Mouse (Mus musculus): ENCODE results near the gene Csrp1.

Gene Csrp1

DNA sequence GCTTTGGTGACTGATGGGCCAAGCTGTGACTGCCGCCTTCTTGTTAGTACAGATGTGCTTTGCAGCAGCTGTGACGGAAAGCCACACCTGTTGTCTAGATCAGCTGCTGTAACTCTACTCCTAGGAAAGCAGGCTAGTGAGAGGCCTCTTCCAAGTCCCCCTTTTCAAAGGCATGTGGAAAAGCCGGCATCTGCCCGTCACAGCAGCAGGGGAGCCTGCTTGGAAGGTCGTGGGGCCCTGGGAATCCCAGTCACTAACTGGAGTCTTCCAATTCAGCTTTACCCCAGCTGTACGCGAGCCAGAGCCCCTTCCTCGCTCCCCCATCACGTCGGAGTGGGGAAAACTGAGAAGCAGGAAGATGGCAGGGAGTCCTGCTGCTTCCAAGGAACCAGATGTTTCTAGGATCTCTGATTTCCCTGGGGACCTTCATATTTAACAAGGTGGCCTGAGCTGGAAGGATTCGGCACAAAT is 21.4 kb upstream of the Csrp1 start:
- no peak for DNase-seq

DNA sequence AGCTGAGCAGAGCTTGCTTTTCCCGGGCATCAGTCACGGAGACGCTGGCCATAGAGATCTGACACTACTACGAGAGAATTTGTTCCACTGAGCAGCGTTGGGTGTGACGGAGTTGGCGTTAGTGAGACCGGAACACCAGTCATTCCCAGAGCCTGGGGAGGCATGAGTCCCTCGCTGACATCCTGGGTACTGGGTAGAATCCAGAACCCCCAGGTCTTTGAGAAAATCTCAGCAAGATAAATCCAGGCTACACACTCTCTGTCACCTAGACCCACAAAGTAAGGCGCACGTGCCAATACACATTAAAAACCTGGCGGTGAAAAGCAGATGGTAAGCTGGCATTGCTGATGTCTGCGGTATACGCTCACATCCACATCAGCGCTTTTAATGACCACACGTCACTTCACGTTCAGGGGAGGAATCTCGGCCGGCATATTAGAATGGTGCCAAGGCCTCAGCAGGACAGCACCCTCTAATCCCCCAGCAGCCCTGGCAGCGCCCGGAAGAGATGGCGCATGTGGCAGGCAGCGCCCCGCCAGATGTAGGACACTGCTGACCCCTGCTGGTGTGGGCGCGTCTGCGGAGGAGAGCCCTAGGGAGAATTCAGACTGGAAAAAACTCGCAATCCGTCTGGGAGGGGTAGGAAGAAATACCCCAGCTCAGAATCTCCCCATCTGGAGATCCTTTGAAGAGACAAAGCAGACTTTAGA is 20.7 kb upstream of the Csrp1 start:
- peak; percentile 62 to 89 for DNase-seq

GRCm38 (mm10) chr1:135699892-135700291 is 20.0 kb upstream of the Csrp1 start:
- DNase-seq: no peak

DNA sequence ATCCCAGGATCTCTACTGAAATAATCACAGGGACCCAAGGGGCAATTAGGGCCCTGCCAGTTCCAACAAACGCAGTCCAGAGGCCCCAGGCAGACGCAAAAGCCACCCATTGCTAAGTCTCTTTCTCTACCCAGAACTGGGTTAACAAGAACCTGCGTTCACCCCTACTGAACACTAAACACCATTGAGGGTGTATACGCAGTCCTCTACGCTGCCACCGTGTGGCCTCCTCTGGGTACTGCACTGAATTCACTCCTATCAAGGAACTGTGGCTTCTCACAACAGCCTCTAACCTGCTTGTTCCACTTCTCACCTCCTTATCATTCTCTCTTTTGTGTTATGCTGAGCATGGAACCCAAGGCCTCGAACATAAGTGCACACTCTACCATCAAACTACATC is 19.3 kb upstream of the Csrp1 start:
- DNase-seq: peak; percentile 70 to 92

- DNase-seq: no peak
These were observed 18.5 kb upstream of the Csrp1 start for GRCm38 (mm10) chr1:135701314-135701713.

DNA sequence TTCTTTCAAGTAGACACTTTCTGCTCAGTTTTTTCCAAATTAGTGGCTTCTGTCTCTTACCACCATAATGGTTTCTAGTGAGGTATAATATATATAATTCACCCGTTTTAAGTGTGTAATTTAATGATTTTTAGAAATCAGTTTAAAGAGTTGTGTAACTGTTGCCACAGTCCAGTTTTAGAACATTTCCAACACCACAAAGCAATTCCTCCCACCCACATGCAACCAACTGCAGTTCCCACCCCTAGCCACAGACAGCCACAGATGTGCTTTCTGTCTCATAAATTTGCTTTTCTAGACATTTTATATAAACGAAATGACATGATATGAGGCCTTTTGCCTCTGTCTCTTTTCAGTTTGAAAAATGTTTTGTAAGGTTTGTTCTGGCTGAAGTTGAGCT is 17.1 kb upstream of the Csrp1 start:
- DNase-seq: no peak

DNA sequence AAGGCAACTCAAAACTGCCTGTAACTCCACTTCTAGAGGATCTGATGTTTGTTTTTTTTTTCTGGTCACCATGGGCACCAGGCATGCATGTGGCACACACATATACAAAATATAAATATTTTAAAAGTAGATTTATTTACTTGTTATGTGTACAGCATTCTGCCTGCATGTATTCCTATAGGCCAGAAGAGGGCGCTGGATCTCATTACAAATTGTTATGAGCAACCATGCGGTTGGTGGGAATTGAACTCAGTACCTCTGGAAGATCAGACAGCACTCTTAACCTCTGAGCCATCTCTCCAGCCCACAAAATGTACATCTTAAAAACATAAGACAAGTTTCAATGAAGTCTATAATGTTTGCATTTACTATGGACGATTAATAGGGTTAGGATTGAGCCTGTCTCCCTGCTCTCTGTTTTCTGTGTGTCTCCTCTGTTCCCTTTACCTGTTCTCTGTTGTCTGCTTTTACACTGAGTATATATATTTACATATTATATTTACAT is 15.5 kb upstream of the Csrp1 start:
- no peak for DNase-seq

GRCm38 (mm10) chr1:135708369-135708768 is 11.5 kb upstream of the Csrp1 start:
- DNase-seq: no peak

- DNase-seq: peak; percentile 25 to 54
These were observed 8.7 kb upstream of the Csrp1 start for GRCm38 (mm10) chr1:135711126-135711525.

DNA sequence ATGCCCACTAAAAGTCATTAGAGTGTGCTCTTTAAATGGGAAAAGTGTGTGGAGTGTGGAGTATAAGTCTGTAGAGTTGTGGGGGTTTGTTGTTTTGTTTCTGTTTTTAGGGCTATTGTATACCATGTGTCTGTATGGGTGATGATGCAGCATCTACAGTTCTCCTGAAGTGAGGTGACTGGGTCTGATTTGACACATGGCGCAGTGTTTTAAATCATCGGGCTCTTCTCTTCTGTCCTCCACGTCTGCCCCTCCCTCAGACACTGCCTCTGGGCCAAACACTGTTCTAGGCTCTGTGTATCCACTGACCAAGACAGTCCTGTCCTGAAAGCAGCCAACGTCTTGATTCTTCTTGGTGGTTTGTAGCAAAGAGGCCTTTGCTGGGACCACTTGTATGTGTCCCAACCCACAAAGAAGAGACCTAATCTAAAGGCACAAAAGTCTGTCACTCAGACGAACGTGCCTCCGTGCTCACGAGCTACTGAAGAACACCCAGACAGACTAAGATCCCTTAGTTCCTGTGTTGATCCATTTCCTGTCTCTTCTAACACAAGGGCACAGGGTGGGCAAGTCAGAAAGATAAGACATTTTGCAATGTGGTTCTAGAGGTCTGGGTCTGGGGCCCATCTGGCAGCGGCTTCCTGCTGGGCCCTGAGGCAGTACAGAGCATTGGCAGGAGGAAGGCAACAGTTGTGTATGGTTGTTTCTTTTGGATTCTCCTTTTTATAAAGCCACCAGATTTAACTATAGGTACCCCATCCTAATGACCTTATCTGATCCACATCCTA is 5.6 kb upstream of the Csrp1 start:
- no peak for DNase-seq

- DNase-seq: no peak
These were observed 4.8 kb upstream of the Csrp1 start for GRCm38 (mm10) chr1:135714901-135715609.

GRCm38 (mm10) chr1:135719486-135719885 is 375 bp upstream of the Csrp1 start:
- DNase-seq: peak; percentile 76 to 81

DNA sequence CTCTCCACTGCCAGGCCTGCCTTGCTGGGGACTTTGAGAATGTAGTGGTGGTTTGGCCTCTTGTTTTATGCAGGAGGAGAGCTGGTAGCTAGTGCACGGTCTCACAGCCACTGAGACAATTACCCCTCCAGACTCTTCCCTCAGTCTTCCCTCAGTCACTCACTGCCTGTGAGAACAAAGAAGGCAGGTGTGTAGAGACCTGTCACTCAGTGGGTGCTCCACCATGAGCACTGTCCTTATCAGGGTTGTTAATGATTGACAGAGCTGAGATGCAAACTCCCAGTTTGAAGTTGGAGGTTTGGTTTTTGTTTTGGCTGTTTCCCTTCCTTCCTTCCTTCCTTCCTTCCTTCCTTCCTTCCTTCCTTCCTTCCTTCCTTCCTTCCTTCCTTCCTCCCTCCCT is 3.2 kb downstream of the Csrp1 start:
- no peak for DNase-seq

DNA sequence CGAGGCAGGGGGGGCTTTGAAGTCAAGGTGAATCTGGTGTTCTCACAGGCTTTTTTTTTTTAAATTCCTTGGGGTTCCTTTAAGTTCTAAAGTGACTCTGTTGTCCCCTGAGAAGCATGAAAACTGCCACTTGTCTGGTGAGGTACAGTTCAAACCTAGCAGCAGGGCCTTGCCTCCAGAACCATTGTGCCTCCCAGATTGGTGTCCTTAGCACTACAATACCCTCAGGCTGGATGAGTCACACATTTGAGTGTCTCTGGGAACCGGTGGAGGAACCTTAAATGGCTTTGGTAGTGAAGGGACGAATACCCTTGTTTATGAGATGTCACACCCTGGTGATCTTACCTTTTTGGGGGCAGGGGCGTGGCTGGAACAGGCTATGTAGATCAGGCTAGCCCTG is 4.3 kb downstream of the Csrp1 start:
- DNase-seq: no peak

DNA sequence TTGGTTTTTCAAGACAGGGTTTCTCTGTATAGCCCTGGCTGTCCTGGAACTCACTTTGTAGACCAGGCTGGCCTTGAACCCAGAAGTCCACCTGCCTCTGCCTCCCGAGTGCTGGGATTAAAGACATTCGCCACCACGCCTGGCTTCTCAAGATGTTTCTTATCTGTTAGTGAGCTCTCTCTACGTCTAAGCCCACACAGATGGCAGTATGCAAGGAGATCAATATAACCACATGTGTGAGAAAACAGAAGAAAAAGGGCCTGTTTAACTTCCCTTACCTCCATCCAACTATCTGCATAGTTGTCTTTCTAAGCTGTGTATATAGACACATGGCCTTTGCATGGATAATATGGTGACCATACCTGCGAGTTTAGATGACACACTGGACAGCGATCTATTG is 5.5 kb downstream of the Csrp1 start:
- no peak for DNase-seq

DNA sequence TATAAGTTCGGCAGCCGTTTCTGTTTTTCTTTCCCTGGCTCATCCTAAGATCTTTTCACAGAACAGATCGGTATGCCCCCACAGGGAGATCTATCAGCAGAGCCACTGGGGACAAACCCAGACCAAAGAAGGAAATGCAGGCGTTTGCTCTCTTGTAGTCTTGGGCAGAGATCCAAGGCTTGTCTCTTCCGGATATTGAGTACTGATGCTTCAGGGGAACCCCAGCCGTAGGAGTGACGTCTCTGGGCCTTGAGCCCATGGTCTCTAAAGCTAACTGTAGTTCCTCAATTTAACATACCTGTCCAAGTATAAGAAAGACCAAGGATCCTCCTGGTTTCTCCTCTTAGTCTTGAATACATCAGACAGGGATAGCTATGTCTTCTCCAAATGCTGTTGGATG is 6.1 kb downstream of the Csrp1 start:
- DNase-seq: peak; percentile 62 to 68

- DNase-seq: peak; percentile 89 to 90
These were observed 8.9 kb downstream of the Csrp1 start for GRCm38 (mm10) chr1:135728631-135729366.

DNA sequence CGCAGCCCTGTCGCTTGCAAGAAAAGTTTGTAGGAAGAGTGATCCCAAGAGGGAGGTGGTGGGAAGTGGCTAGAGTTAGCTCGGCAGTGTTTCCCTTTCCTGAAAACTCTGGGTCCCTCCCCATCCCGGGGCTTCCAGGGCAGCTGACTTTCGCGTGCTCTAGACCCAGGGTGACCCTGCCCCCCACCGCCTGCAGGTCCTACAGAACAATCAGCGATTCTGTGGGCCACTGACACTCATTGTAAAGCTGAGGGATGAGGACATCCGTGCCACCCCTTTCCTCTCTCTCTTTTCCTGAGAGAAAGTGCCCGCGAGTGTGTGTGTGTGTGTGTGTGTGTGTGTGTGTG is 9.5 kb downstream of the Csrp1 start:
- DNase-seq: peak; percentile 59 to 63

- no peak for DNase-seq
These were observed 10.0 kb downstream of the Csrp1 start for GRCm38 (mm10) chr1:135729821-135730220.

- DNase-seq: peak; percentile 30 to 39
These were observed 10.4 kb downstream of the Csrp1 start for GRCm38 (mm10) chr1:135730296-135730695.

- DNase-seq: no peak
These were observed 11.5 kb downstream of the Csrp1 start for GRCm38 (mm10) chr1:135731393-135731792.

DNA sequence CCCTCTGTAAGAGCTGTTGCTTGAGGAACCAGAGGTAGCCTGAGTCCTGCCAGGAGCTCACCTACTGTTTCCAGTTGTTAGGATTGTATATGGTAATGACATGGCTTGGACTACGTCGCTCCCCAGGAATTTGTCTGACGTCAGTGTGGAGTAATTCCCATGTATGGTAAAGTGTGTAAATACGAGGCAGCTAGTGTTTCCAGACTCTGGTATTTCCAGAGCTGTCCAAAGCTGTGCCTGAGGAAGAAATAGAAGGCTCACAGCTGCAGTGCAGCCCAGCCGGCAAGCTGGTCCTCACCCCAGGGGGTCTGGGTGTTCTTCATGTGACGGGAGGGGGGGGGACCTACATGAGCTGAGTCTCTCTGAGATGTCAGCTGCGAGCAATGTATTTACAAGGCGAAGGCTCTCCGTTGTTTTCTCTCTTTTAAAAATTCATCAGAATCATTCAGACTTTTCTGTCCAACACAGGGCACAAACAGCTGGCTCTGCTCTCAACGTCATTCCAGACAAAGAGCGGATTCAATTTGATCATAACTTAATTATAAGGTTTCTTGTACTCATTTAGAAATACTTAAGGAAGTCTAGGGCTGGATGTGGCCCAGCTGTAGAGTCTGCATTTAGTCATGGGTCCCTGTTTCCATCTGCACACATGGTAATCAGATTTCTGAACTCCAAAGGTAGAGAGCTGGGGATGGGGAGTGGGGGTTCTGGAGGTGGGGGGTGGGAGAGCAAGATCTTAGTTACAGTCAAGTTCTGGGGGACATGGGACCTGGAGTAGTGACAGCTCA is 12.2 kb downstream of the Csrp1 start:
- DNase-seq: peak; percentile 13 to 46

All from kidney, postnatal 36 days (tissue).